Mouse (Mus musculus): ENCODE data around the gene Anxa4. TPM values are rescaled to one million over a fixed set of nuclear protein-coding genes. Genes with fewer than 3 reads are reported as not detected.

Anxa4 gene
- total RNA-seq, 4 experiments from 2014 or later, result 29.2 to 41.0 (median 37.3) TPM

DNA sequence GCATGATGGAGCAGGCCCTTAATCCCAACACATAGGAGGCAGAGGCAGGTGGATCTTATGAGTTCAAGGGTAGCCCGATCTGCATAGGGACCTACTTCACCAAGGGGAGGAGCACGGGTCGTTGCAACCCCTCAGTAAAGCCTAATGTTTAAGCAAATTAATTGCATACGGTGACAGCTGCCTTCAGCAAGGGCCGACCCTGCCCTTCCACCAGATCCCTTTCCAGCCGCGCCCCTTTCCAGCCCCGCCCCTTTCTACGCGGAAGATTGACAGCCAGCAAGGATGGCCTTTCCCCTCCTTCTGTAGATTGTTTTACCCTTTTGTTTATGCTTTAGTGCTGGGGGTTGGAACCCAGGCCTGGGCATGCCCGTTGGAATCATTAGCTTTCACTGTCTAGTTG lies 8.0 kb upstream of the Anxa4 start:
- no peak for DNase-seq (ENCODE audit: low spot score)

DNA sequence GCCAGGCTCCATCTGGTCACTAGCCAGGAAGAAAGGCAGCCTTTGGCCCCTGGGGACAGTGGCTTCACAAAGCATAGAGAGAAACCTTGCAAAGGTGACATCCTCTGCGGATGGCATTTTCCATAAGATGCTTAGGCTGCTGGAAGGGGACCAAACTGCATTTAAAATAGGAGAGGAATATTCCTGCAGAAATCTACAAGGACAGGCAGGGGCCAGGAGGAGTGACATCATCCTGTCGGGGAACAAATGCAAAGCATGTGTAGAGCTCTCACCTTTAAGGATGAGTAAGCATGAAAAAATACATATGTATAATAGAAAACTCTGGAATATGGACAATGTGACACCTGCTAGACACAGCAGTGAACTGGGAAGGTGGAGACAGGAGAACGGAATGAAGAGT lies 7.1 kb upstream of the Anxa4 start:
- DNase-seq (ENCODE audit: low spot score), result no peak

DNA sequence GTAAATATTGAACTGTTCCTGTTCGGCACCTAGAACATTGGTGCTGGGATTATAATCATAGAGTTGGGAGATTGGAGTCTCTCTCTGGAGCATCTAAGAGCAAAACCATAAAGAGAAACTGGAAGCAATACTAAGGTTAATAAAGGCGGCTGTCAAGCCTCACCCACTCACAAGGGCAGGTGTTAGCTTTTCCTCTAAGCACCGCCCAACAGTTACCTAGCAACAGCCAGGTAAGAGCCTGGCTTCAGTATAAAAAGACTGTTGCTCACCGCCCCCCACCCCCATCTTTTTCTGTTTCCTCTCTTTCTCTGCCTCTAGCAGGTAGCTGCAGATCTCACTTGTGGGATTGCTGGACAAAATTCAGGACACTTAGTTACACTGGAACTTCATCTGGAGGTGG lies 4.1 kb upstream of the Anxa4 start:
- DNase-seq (ENCODE audit: low spot score), result no peak

DNA sequence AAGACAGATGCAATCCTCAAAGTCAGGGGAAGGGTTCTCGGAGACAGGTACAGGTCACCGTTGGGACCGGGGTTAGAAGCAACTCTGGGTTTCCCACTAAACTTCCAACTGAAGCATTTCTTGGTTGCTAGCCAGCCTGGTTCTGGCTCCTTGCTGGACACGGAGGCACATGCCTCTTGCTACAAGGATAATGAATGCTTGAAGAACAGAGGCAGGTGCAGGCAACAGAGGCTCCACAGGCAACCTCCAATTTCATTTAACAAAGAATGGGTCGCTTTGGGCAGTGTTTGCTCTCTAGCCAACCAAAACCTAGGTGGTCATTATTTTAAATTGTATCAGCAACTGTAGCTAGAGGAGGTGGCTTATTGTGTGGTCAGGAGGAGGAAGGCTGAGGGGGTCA lies 573 bp upstream of the Anxa4 start:
- no peak for DNase-seq (ENCODE audit: low spot score)

DNA sequence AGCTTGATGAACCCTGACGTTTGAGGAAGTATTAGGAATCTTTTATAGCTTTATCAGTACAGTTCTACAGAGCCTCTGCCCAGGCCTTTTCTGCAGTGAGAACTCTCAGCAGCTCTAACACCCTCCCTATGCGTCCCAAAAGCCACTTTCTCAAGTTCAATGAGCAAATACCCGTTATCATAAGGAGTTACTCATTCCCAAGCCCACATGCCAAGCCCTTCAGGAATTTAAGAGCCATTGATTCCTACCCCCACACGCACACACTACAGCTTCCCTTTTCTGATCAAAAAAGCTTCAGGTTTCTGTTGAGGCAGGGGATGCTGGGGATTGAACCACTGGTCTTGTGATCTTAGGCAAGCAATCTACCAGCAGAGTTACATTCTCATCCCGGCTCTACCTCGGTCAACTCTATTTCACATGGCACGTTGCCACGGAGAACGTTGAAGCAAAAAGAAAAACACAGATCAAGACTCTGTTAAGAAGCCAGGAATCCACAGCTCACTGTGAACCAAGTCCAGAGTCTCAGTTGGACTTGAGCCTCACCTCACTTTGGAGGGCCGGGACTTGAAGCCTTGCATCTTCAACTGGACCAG lies 2.9 kb downstream of the Anxa4 start:
- no peak for DNase-seq (ENCODE audit: low spot score)

DNA sequence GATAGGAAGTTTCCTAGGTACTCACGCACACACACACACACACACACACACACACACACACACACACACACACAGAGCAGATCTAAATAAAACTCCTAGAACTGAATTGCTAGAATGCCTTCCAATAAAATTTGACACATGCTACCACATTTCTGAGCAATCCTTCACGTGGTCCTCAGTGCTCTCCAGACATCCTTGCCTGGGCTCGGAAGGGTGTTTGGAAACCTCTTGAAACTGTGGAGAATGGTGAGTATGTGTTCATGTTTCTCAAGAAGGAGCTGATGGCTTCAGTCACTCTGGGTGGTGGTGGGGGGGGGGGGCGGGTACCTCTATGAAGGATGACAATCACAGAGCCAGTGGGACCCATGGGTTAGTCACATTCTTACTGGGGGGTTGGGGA lies 5.1 kb downstream of the Anxa4 start:
- no peak for DNase-seq (ENCODE audit: low spot score)

DNA sequence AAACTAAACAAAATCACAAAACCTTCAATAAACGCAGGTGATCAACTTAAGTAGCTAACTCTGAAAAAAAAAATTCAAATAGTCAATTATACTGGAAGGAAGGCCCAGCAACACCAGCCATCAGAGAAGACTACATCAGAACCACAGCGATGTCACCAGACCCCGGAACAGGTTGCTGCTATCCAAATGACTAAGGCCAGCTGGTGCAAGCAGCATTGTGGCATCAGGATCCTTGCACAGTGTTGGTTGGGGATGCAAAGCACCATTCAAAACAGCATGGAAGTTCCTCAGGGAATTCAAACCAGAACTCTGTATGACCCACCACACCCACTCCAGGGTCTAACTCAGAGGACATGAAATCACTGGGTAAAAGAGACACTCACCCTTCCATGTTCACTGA lies 6.8 kb downstream of the Anxa4 start:
- DNase-seq (ENCODE audit: low spot score), result no peak

DNA sequence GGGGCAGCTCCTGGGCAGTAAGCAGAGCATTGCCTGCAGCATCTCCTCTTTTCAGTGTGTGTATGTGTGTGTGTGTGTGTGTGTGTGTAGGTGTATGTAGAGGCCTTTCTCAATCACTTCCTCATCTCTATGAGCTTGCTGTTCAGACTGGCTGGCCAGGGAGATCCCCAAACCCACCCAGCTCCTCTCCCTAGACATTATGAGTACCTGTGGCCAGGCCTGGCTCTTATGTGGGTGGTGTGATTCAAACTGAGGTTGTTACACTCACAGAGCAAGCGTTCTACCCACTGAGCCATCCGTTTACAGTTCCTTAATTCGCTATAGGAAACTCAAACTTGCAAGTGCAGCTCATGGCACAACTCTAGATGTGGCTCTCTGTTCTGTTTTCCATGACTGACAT lies 8.6 kb downstream of the Anxa4 start:
- no peak for DNase-seq (ENCODE audit: low spot score)

DNA sequence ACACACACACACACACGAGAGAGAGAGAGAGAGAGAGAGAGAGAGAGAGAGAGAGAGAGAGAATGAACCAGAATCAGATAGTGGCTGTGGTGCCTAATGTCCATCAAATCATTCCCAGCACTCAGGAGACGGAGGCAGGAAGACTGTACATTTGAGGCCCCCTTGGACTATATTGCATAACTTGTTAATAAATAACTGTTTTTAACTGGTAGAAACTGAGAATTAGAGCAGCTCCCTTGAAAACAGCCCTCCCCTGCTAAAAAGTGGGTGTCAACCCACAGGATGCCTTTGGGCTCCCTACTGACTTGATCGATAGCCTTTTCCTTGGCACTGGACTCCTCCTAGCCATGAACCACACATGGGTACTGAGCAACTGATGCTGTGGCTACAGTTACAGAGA lies 11.0 kb downstream of the Anxa4 start:
- DNase-seq (ENCODE audit: low spot score), result no peak

DNA sequence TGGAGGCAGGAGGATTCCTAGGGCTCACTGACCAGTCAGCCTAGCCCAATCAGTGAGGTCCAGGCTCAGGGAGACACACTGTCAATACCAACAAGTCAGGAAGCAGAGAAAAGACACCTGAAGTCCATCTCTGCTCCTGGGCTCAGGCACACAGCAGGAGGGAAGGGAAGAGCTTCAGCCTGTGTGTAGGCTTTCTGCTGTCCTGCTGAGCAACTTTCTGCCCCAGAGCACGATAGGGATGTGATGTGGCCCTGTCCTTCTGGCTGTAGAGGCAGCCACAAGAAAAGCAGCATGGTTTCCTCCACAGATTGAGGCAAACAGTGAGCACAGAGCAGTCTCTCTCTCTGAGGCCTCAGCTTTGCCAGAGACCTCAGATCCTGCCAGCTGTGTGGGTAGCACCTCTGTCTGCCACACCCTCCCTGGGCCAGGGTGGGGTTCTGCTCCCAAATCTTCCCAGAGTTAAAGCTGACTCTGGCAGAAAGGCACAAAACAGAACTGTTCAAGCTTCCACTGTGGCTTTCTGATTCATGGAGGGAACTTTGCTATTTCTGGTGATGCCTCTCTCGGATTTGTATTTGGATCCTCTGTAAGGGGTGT lies 11.9 kb downstream of the Anxa4 start:
- no peak for DNase-seq (ENCODE audit: low spot score)

DNA sequence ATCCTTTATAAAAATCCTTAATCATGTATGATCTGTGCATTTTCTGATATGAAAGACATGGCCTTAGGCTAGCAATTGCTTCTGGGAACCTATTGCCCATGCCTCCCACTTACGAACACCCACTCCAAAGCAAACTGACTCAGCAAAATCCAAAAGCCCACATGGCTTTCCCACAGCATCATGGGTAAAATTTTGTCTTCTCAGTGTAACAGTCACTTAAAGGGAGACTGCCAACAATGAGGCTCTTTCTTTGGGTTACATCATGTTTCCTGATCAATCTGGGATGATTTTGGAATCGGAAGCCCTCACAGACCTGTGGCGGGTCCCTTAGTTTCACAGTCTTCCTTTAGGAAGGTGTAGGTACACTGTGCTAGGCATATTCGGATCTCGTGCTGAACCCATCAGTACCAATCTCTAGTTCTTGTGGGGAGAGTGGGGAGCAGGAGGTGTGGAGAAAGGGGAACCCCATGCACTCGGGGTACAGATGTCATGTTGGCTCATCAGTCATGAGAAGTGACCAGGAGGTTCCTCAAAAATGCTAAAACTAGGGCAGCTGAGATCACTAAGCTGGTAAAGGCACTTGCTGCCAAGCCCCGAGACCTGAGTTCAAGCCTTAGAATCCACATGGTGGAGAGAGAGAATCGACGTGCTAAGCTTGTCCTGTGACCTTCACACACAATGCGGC lies 14.3 kb downstream of the Anxa4 start:
- DNase-seq (ENCODE audit: low spot score), result no peak

DNA sequence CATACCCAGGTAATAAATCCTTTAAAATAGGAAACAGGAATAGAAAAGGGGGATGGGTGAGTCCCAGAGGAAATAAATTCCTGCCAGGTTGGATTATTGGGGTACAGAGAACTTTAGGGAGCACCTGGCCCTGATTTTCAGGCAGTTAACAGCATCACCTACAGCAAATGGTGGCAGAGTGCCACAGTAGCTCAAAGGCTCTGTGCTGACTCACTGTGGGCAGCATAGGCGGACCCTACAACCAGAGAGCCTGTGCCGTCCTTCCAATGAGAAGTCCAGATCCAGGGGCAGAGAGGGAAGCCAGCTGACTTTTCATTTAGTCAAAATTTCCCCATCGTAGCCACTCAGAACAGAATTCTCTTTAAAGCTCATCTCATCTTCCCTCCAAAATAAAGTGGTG lies 16.2 kb downstream of the Anxa4 start:
- DNase-seq (ENCODE audit: low spot score), result no peak

DNA sequence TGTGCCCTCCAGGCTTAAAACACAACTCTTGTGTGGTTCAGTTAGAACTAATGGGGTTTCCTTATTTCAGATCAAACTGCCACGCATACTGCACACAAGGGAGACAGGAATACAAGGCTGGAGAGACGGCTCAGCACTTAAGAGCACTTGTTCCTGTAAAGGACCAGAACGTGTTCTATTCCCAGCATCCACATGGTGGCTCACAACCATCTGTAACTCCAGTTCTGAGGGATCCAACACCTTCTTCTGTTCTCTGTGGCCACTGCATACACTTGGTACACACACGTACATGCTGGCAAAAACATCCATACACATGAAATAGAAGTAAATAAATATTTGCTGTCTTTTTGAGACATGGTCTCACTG lies 16.7 kb downstream of the Anxa4 start:
- DNase-seq (ENCODE audit: low spot score), result no peak

DNA sequence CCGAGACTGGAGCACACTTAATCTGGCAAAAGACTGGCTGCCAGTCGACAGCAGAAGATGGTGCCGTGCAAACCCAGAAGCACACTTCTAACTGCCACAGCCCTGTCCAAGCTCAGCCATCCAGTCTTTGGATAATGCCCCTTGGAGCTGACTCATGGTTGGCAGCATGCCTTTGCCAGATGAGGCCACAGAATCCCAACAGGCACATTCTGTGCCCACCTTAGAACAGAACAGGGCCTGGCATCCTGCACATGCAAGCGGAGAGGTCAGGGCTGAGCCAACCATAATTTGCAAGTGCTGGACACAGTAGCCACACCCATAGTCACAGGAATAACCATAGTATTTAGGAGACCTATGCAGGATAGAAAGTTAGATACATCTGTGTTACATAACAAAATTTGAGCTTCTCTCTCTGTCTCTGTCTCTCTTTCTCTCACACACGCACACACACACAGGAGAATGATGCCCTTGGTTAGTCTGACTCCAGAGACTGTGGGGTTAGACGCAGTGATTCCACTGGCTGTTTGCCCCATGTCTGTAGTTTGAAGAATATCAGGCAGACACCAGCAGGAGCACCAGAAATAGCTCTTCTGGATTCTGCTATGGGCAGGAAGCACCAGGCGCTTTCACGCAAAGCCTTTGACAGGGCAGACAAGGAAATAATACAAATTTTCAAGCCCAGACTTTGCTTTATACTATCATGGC lies 17.2 kb downstream of the Anxa4 start:
- DNase-seq (ENCODE audit: low spot score), result peak; percentile 64

DNA sequence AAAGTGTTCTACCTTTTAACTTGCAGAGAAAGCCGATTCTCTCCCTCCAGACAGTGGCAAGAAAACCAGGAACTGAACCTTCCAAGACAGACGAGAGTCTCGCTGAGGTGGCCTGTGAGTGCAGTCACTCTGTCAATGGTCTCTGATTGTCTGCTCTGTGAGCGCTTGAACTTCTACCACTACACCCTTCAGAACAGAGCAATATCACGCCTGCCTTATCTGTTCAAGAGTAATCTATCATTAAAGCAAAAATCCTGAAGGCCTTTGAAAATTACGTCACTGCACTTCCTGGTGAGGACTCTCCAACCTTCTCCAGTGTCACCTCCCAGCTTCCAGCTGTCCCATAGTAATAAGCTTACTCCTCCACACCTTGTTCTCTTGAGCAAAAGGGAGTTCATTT lies 18.4 kb downstream of the Anxa4 start:
- DNase-seq (ENCODE audit: low spot score), result no peak

DNA sequence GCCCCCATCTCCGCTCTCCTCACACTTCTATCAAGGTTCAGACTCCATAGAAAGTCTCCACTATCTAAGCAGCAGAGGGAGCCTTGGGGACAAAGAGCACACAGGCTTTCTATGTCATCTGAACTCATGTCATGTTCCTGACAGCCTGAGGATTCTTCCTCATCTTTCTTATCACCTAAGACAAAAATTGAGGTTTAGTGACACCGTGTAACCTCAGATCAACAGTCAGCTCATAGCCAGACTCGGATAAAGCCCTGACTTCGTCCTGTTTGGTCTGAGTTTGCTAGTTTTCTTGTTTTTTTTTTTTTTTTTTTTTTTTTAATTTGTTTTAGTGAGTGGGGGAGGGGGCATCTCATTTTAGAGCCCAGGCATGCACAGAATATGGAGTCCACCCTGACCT lies 19.6 kb downstream of the Anxa4 start:
- no peak for DNase-seq (ENCODE audit: low spot score)

DNA sequence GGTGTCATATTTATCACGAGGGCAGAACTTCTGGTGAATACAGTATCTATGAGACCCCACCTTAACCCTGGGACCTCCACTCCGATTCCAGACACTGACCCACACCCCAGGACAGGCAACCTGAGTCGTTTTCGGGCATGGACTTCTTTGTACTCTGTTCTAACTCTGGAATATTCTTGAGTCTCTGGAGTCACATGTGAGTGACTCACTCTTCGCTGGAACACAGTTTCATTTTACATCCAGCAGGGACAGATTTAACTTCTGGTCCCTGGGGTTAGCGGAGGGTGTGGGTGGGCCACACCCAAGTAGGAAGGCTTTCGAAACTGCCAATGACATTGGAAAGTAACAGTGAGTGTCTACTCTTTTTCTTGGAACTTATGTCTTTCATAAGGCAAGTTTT lies 20.8 kb downstream of the Anxa4 start:
- DNase-seq (ENCODE audit: low spot score), result peak; percentile 69

DNA sequence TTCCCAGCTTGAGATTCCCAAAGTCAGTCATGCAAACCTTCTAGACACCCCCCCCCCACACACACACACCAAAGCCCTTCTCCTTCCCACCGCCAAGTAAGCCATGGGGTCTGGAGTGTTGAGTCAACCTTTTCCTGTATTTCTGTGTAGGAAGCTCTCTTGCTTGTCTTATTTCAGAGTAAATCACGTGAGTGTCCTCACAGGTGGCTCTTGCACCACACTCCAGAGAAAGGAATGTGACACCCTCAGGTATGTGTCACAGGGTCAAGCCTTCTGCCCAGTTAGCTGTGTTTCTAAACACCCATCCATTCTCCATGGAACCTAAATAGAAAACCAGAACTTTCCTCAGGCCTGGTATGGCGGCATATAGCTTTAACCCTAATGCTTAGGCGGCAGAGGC lies 24.4 kb downstream of the Anxa4 start:
- no peak for DNase-seq (ENCODE audit: low spot score)

DNA sequence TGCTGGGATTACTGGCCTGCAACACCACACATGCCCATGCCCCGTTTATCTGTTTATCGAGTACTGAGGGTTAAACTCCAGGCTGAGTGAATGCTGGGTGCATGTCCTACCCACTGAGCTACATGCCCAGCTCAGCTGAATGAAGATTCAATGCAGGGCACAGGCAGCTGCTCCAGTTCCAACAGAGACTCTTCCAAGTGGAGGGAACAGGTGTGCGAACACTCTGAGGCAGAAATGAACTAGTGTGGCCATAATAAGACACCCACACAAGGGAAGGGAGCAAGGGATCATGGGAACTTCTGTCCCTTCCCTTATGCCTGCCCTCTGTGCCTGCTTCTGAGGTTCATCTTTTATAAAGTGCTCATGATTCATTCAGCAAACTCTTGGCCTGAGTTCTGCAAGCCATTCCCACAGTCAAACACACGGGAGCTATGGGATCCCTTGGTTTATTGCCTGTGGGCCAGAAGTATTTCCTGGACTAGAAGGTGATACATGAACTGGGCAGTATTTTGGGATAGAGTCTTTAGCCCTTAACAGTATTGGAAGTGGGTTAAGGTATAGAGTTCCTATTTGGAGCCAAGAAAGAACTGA lies 25.1 kb downstream of the Anxa4 start:
- DNase-seq (ENCODE audit: low spot score), result no peak

DNA sequence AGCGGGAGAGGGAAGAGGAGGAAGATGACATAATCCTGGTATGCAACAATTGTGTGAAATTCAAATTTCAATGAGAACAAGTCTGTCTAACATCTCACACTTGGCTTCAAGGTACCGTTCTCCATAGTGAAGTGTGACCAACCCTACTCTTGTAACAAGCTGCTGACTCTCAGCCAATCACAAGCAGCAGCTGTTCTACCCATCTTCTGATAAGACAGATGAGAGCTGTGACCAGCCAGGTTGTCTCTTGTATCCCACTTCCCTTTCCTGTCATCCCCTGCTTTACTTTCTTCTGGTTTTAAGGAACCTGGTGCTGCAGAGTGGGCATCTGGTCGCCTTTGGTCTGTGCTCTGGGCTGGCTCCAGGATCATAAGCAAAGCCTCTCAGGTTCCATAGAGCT lies 25.9 kb downstream of the Anxa4 start:
- no peak for DNase-seq (ENCODE audit: low spot score)

DNA sequence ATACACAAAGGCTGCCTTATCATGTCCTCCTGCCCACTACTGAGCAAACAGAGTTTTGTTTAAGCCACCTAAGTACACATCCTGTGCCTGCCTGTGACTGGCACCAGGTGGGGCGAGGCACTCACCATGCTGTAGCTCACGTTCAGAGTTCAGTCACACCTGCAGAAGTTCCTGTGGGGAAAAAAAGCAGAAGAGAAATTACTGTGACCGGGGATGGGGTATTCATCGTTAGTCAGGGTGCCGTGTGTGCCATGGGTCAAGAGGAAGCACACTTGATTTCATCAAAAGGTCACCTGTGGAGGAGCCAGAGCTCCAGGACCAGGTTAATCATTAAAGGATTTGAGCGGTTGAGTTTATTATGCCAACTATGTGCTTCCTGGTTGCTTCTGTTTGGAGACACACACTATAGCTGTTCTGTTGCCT lies 27.7 kb downstream of the Anxa4 start:
- DNase-seq (ENCODE audit: low spot score), result no peak

DNA sequence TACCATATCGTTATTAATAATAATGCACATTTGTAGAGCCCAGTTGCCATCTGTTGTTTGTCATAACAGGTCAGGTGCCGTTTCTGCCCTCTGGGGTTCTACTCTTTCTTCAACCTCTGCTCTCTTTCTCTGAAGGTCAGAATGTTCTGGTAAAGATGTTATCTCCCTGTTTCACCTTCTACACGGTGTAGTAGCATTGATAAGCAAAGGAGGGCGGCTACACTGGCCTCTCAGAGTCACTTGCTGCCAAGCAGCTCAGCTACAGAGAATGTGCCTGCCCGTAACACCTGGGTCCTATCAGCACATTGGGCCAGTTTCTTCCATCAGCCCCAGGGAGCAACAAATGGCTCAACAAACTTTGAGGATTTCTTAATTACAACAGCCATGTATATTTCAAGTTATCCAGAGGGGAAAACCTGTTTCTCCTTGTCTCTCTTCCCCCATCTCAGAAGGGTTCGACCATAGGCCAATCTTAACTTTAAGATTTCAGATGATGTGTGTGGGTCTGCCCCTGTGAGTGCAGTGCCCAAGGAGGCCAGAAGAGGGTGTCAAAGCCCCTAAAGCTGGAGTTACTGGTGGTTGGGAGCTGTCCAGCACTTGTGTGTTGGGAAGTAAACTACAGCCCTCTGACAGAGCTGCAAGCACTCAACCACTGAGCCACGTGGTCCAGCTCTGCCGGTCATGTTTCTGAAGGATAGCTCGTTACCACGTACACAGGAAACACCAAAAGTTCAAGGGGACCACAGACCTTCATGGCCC lies 39.1 kb downstream of the Anxa4 start:
- no peak for DNase-seq (ENCODE audit: low spot score)

Measured in heart, adult 8-10 months (tissue).